Mouse (Mus musculus): ENCODE results near the gene Kiss1. TPM values are rescaled to one million over a fixed set of nuclear protein-coding genes. Genes with fewer than 3 reads are reported as not detected.

The Kiss1 gene
- polyA plus RNA-seq, 1 experiment from 2014 or later = not detected

GRCm38 (mm10) chr1:133347226-133347625, 25.6 kb downstream of the Kiss1 start:
- WGBS = 80% methylated on average over 3 of the region's 3 CpGs
- no peaks in the 10 kb centered on the region for H3K9me3 ChIP-seq
- H3K9ac ChIP-seq (replicated peaks) = no peak overlapping the region
- no peak for ATAC-seq (ENCODE audit: low FRiP score, low read depth)
- no peak overlapping the region for H3K4me2 ChIP-seq (replicated peaks)
- H3K4me1 ChIP-seq = no peaks in the 10 kb centered on the region
- peaks cover 4% of the 10 kb centered on the region; the same call in 1 of the 2 replicates for H3K27me3 ChIP-seq
- no peak overlapping the region for H3K27ac ChIP-seq (replicated peaks)
- H3K36me3 ChIP-seq = no peaks in the 10 kb centered on the region
- H3K4me3 ChIP-seq = no peak overlapping the region

GRCm38 (mm10) chr1:133347693-133348520, 26.2 kb downstream of the Kiss1 start:
- H3K9me3 ChIP-seq = no peaks in the 10 kb centered on the region
- ATAC-seq (ENCODE audit: low FRiP score, low read depth) = no peak
- no peak overlapping the region for H3K27ac ChIP-seq (replicated peaks)
- 82% methylated on average over 11 of the region's 11 CpGs for WGBS
- no peak overlapping the region for H3K4me3 ChIP-seq
- H3K9ac ChIP-seq (replicated peaks) = no peak overlapping the region
- peaks cover 11% of the 10 kb centered on the region; the same call in 1 of the 2 replicates for H3K27me3 ChIP-seq
- no peak overlapping the region for H3K4me2 ChIP-seq (replicated peaks)
- no peaks in the 10 kb centered on the region for H3K4me1 ChIP-seq
- no peaks in the 10 kb centered on the region for H3K36me3 ChIP-seq

- Histone ChIP-seq H3K27me3 (peaks cover 23% of the 10 kb centered on the region), H3K27ac (replicated peaks) (no peak within 1 kb of the TSS)
- WGBS = 96% methylated on average over 1 of the region's 1 CpGs
These were observed 28.5 kb downstream of the Kiss1 start, which contains the start of gene Ren1 for GRCm38 (mm10) chr1:133350210-133350609. TSS of gene Ren1 (plus strand) at chr1:133350510.

GRCm38 (mm10) chr1:133351762-133352161, 30.1 kb downstream of the Kiss1 start:
- no peak overlapping the region for H3K4me2 ChIP-seq (replicated peaks)
- H3K9me3 ChIP-seq = no peaks in the 10 kb centered on the region
- no peak overlapping the region for H3K4me3 ChIP-seq
- no peaks in the 10 kb centered on the region for H3K36me3 ChIP-seq
- no peak for ATAC-seq (ENCODE audit: low FRiP score, low read depth)
- no peak overlapping the region for H3K27ac ChIP-seq (replicated peaks)
- no peaks in the 10 kb centered on the region for H3K4me1 ChIP-seq
- peaks cover 38% of the 10 kb centered on the region for H3K27me3 ChIP-seq
- no peak overlapping the region for H3K9ac ChIP-seq (replicated peaks)
- WGBS = 32% methylated on average over 9 of the region's 9 CpGs

More at GRCm38 (mm10) chr1:133350210-133350609, 28.5 kb downstream of the Kiss1 start, which contains the start of gene Ren1:
- no peak for ATAC-seq (ENCODE audit: low FRiP score, low read depth)
- Histone ChIP-seq H3K9ac (replicated peaks) (no peak within 1 kb of the TSS), H3K4me3 (no peak within 1 kb of the TSS), H3K4me2 (replicated peaks) (no peak within 1 kb of the TSS), H3K9me3 (no peaks in the 10 kb centered on the region), H3K4me1 (no peaks in the 10 kb centered on the region), H3K36me3 (no peaks in the 10 kb centered on the region)

- Histone ChIP-seq H3K27me3 (peaks cover 44% of the 10 kb centered on the region), H3K4me1 (no peaks in the 10 kb centered on the region), H3K4me2 (replicated peaks) (no peak overlapping the region), H3K36me3 (no peaks in the 10 kb centered on the region), H3K27ac (replicated peaks) (no peak overlapping the region), H3K9ac (replicated peaks) (no peak overlapping the region), H3K4me3 (no peak overlapping the region), H3K9me3 (no peaks in the 10 kb centered on the region)
- 57% methylated on average over 12 of the region's 12 CpGs for WGBS
- ATAC-seq (ENCODE audit: low FRiP score, low read depth) = no peak
These were observed 31.7 kb downstream of the Kiss1 start for GRCm38 (mm10) chr1:133353371-133353809.

GRCm38 (mm10) chr1:133355469-133355868, 33.8 kb downstream of the Kiss1 start:
- no peak overlapping the region for H3K27ac ChIP-seq (replicated peaks)
- ATAC-seq (ENCODE audit: low FRiP score, low read depth) = no peak
- no peaks in the 10 kb centered on the region for H3K36me3 ChIP-seq
- H3K4me2 ChIP-seq (replicated peaks) = no peak overlapping the region
- no peak overlapping the region for H3K4me3 ChIP-seq
- H3K27me3 ChIP-seq = peaks cover 52% of the 10 kb centered on the region
- H3K4me1 ChIP-seq = no peaks in the 10 kb centered on the region
- no peak overlapping the region for H3K9ac ChIP-seq (replicated peaks)
- 42% methylated on average over 5 of the region's 5 CpGs for WGBS
- no peaks in the 10 kb centered on the region for H3K9me3 ChIP-seq

GRCm38 (mm10) chr1:133355912-133356311, 34.2 kb downstream of the Kiss1 start:
- no peak for ATAC-seq (ENCODE audit: low FRiP score, low read depth)
- no peaks in the 10 kb centered on the region for H3K36me3 ChIP-seq
- WGBS = 60% methylated on average over 15 of the region's 15 CpGs
- no peak overlapping the region for H3K27ac ChIP-seq (replicated peaks)
- no peaks in the 10 kb centered on the region for H3K9me3 ChIP-seq
- no peak overlapping the region for H3K4me2 ChIP-seq (replicated peaks)
- H3K27me3 ChIP-seq = peaks cover 52% of the 10 kb centered on the region
- no peak overlapping the region for H3K9ac ChIP-seq (replicated peaks)
- H3K4me3 ChIP-seq = no peak overlapping the region
- H3K4me1 ChIP-seq = no peaks in the 10 kb centered on the region

GRCm38 (mm10) chr1:133356330-133356729, 34.7 kb downstream of the Kiss1 start:
- Histone ChIP-seq H3K36me3 (no peaks in the 10 kb centered on the region), H3K27ac (replicated peaks) (no peak overlapping the region), H3K27me3 (peaks cover 52% of the 10 kb centered on the region), H3K9ac (replicated peaks) (no peak overlapping the region), H3K4me1 (no peaks in the 10 kb centered on the region), H3K9me3 (no peaks in the 10 kb centered on the region), H3K4me3 (no peak overlapping the region), H3K4me2 (replicated peaks) (no peak overlapping the region)
- no peak for ATAC-seq (ENCODE audit: low FRiP score, low read depth)
- WGBS = 75% methylated on average over 8 of the region's 8 CpGs

- Histone ChIP-seq H3K4me2 (replicated peaks) (no peak overlapping the region), H3K27me3 (peaks cover 65% of the 10 kb centered on the region), H3K36me3 (no peaks in the 10 kb centered on the region), H3K4me3 (no peak overlapping the region), H3K9me3 (no peaks in the 10 kb centered on the region), H3K9ac (replicated peaks) (no peak overlapping the region), H3K27ac (replicated peaks) (no peak overlapping the region), H3K4me1 (peaks cover 9% of the 10 kb centered on the region)
- ATAC-seq (ENCODE audit: low FRiP score, low read depth) = no peak
- 92% methylated on average over 6 of the region's 6 CpGs for WGBS
These were observed 39.3 kb downstream of the Kiss1 start for GRCm38 (mm10) chr1:133361006-133361405.

GRCm38 (mm10) chr1:133362103-133362502, 40.4 kb downstream of the Kiss1 start:
- no peak for ATAC-seq (ENCODE audit: low FRiP score, low read depth)
- peaks cover 9% of the 10 kb centered on the region for H3K4me1 ChIP-seq
- H3K4me3 ChIP-seq = no peak overlapping the region
- H3K27me3 ChIP-seq = peaks cover 68% of the 10 kb centered on the region
- whole genome bisulfite sequencing = 93% methylated on average over 5 of the region's 5 CpGs
- H3K9me3 ChIP-seq = no peaks in the 10 kb centered on the region
- H3K4me2 ChIP-seq (replicated peaks) = no peak overlapping the region
- H3K36me3 ChIP-seq = no peaks in the 10 kb centered on the region
- H3K9ac ChIP-seq (replicated peaks) = no peak overlapping the region
- no peak overlapping the region for H3K27ac ChIP-seq (replicated peaks)

- under 1% methylated on average over 52 of the region's 52 CpGs for WGBS
- no peak within 1 kb of the TSS for H3K27ac ChIP-seq (replicated peaks)
- peak within 1 kb of the TSS; percentile 98 for H3K4me2 ChIP-seq (replicated peaks)
- peak; percentile 73 for ATAC-seq (ENCODE audit: low FRiP score, low read depth)
- peaks cover 59% of the 10 kb centered on the region for H3K27me3 ChIP-seq
- H3K4me1 ChIP-seq = peaks cover 22% of the 10 kb centered on the region
- no peaks in the 10 kb centered on the region for H3K36me3 ChIP-seq
- peak within 1 kb of the TSS; percentile 67 for H3K9ac ChIP-seq (replicated peaks)
- H3K4me3 ChIP-seq = peak within 1 kb of the TSS; percentile 71
- no peaks in the 10 kb centered on the region for H3K9me3 ChIP-seq
These were observed 41.8 kb downstream of the Kiss1 start, which contains the start of gene Etnk2 for GRCm38 (mm10) chr1:133363276-133364021. TSS of gene Etnk2 (plus strand) at chr1:133363572.

Data from midbrain, embryonic 12.5 days (tissue).